In the genomic region with DNA sequence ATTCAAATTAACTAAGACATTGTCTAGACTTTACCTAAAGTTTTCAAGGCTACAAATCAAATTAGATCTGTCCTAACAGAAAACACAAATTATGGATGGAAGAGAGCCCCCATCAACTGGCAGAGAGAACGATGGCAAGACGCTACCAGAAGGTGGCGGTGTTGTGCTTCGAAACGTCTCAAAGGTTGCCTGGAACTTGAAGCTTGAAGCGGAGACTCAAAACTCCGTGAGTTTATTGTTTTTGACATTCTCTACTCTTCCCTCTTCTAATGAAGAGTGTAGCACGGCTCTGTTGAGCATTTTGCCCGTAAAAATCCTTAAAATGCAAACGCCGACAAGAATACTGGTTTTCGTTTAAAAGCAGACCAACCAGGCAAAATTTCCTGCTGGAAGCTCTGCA, we compare ENCODE assay signal across 8 mouse cellular contexts.
DNase-seq lines count a peak whose midpoint lies in the region; ATAC-seq lines count a peak whose summit lies in the region.

No protein-coding gene starts in this region.

- peak; percentile 84 for ATAC-seq in common myeloid progenitor, adult 5-6 weeks (replicated peaks; ENCODE audit: low read depth, poor library complexity, severe bottlenecking)
- ATAC-seq in megakaryocyte-erythroid progenitor cell, adult 5-6 weeks (replicated peaks; ENCODE audit: low FRiP score, low TSS enrichment, poor library complexity, severe bottlenecking), result peak; percentile 81

- intact Hi-C loops in left cerebral cortex, postnatal 10 days (cut with DNase I), result loop anchor here (1.0 kb wide), 1 partner anchor 279 kb away; no protein-coding TSS in a partner anchor

- DNase-seq in ZHBTc4 (ENCODE audit: low read depth, low spot score), result peak; percentile 76
- DNase-seq in gastrocnemius, postnatal 10 days, result peak; percentile 86
- peak; percentile 77 for DNase-seq in induced T-regulatory cell, adult 2 months (ENCODE audit: low read depth)
- DNase-seq in left cerebral cortex, postnatal 10 days (ENCODE audit: extremely low spot score in 1 of 2, low spot score in 2 of 2), result peak; percentile 75 to 83
- peak; percentile 71 for DNase-seq in right cerebral cortex, postnatal 25 days
- DNase-seq in urinary bladder, postnatal 36 days (ENCODE audit: low spot score in 2 of 2), result peak; percentile 75 to 79

Comparison
In these comparisons a context has a peak if more than half of its experiments do, and no peak if none do; other contexts are left out.
1. Peak in every context shown above with its lines: DNase-seq and ATAC-seq.